Mouse (Mus musculus): ENCODE measurements around the gene Rbm25.

Rbm25 gene

DNA sequence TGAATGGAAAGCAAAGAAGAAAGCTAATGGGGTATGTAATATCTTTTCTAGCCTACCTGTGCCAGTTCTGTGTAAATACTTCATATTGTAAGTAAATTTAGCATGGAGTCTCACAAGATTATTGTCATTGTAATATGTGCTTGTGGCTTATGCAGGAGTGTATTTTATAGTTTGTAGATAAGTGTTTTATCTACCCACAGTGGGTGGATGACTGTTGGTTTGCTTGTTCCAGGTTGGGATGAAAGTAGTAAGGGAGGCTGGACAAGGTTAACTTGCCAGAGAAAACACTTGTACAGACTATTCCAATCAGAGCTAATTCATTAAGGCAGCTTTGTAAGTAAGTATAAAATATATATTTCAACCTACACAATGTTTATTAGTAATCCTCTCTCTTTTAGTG, 20.4 kb downstream of the Rbm25 start:
- no peak for DNase-seq

DNA sequence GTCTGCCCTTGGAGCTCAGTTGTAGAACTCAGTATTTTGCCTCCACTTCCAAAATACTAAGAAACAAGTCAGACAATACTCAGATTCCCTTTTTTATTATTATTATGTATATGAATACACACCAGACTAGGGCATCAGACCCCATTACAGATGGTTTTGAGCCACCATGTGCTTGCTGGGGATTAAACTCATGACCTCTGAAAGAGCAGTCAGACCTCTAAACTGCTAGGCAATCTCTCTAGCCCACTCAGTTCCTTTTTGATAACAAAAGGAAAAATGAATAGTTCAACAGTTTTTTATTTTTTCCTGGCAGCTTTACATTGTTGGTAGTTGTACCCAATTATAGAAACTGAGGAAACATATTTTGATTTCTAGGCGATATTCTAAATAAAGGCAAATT, 54.4 kb downstream of the Rbm25 start:
- no peak for DNase-seq

GRCm38 (mm10) chr12:83686575-83687350, 55.7 kb downstream of the Rbm25 start:
- no peak for DNase-seq

DNA sequence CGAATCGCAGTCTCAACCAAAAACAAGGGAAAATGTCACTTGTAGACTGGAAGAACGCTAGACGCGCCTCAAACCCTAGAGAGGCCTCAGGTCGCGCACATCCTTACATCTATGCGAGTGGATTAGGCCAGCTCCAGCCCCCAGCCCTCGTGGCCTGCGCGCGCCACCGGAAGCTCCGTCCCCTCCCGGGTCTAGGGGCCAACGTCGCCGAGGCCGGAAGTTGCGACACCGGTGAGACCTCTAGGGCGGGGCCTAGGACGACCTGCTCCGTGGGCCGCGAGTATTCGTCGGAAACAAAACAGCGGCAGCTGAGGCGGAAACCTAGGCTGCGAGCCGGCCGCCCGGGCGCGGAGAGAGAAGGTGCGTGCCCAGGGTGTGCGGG, 56.9 kb downstream of the Rbm25 start, which contains the start of gene Psen1:
Psen1 (plus strand) TSS at position 219 of the 382 bp plus-strand sequence.
- peak; percentile 93 for DNase-seq

DNA sequence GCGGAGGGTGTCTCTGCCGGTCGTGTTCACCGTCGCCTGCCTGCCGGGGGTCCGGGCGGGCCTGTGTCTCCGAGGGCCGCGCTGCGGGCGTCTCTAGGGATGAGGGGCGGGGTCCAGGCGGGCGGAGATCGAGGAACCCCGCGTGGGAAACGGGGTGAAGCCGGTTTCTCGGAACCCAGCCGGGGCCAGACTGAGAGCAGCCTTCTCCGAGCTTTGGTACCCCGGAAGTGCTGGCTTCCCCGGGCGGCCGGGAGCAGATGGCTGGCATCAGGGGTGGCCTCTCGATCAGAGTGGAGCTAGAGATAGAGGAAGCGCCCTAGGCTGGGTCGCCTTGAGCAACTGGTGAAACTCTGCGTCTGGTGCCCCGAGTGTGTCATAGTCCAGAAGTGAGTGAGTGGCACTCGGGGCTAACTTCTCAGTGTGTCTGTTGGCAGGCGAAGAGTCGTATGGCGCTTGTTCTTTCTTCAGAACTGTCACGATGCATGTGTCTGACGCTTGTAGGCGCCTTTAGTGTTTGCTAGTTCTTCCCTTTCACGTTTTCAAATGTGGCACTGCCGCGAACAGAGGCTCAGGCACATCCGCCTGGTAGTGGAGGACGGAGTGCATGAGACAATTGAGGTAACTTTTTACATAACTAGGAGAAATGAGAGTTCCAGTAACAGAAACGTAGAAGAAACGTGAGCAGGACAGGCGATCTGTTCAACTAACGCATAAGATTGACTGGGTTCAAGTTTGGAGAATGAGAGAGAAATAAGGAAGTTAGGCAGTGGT, 57.5 kb downstream of the Rbm25 start:
- DNase-seq: peak; percentile 34

DNA sequence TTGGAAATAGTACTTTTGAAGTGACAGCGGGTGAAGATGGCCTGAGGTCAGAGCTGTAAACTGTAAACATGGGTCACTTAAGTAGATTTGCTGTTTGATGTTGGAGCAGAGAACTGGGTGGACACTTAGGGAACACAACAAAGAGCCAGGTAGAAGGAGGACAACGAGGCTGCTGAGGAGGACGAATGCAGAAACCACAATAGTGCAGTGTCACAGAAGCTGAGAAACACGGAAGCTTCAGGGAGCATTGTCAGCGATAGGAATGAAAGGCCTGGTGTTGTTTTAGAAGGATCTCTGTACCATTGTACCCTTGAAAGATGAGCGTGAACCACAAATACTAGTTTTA, 58.0 kb downstream of the Rbm25 start:
- DNase-seq: no peak

GRCm38 (mm10) chr12:83694011-83694410, 63.0 kb downstream of the Rbm25 start:
- no peak for DNase-seq

- DNase-seq: no peak
Observed at GRCm38 (mm10) chr12:83694669-83695068, 63.6 kb downstream of the Rbm25 start.

DNA sequence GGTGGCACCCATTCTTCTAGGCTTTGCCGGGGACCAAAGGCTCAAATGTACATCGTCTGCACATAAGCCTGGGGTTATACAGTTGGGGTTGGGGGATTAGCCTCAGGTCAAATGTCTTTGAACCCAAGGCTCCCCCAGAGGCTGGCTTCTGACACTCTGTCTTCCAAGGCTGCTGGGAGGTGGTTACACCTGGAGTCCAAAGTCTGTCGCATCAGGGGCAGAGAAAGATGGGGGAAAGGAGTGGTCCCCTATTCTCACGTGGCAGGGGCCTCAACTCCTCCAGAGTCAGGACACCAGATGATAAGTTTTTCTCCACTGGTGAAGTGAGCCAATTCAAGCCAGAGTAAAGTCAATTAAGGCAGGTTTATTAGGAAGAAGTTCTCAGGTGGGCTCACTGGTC, 67.6 kb downstream of the Rbm25 start:
- no peak for DNase-seq

- DNase-seq: no peak
Observed at GRCm38 (mm10) chr12:83701608-83702007, 70.6 kb downstream of the Rbm25 start.

DNA sequence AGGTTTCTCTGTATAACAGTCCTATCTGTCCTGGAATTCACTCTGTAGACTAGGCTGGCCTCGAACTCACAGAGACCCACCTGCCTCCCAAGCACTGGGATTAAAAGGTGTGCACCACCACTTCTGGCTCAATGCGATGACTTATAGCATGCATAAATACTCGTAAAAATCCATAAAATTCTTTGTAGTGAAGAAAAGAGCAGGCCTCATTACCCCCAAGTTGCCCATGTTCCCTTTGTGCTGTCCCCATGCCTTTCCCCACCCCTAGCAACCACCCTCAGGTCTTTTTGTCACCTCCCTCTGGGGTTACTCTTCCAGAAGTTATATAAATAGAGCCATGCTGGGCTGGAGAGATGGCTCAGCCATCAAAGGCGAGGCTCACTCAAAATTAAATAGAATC, 71.8 kb downstream of the Rbm25 start:
- DNase-seq: no peak

GRCm38 (mm10) chr12:83706951-83707350, 75.9 kb downstream of the Rbm25 start:
- no peak for DNase-seq

GRCm38 (mm10) chr12:83708160-83709092, 77.4 kb downstream of the Rbm25 start:
- no peak for DNase-seq

- no peak for DNase-seq
Observed at GRCm38 (mm10) chr12:83709934-83710333, 78.9 kb downstream of the Rbm25 start.

DNA sequence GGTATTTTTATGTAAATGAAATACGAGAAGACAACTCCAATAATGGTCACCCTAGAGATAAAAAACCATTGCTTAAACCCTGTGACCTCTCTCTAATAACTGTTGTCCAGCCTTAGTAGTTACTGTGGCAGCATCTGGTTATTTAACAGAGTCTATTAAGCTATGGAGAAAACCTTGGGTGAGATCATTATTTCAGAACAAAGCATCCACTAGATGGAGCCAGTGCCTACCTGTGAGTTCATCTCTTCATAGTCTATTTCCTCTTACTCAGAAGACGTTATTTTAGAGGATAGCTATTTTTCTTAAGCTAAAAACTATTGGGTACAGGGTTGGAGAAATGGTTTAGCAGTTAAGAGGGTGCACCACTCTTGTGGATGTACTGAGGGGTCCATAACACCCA, 82.7 kb downstream of the Rbm25 start:
- no peak for DNase-seq

DNA sequence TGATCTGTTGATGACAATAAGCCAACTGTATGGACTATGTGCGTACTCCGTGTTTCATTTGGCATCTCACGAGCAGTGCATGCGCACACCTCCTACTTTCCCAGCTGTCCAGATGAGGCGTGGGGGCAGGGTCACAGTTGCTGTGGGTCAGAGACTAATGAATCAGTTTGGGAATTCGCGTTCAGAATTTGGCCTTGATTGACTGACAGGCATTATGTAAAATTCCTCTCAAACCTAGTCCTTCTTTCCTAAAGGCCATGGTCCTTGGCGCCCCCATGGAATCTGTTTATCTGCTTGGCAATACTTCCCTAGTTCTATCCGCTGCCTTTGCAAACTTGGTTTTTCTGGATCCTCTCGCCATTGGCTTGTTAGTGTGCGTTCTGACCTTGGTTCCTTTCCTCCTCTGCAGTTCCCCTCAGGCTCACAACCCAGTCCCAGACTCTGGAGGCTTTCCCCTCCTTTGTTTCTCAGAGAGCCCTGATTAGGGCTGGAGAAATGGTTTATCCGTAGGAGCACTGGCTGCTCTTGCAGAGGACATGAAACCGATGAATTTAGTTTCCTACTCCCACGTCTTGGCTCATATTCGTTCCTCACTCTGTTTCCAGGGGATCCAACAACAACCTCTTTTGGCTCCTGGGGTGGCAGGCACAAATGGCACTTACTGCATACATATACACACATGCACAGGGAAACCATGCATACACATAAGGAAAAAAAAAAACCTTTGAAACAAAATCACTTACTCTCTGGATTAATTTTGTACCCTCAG, 85.6 kb downstream of the Rbm25 start:
- no peak for DNase-seq

DNA sequence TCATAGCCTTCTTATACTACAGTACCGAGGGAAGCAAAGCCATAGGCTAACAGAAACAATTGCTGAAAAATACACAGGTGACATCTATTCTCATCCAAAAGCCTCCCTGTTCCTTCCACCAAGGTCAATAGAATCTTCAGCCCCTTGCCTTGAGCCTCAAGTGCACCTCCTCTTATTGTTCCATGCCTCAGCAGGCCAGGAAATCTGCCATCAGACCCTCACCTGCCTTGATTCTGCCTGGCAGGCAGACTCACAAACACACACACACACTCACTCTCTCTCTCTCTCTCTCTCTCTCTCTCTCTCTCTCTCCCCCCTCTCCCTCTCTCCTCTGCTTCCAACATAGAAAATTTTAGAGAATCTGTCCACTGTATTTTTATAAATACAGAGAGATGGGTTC, 88.4 kb downstream of the Rbm25 start:
- DNase-seq: no peak

DNA sequence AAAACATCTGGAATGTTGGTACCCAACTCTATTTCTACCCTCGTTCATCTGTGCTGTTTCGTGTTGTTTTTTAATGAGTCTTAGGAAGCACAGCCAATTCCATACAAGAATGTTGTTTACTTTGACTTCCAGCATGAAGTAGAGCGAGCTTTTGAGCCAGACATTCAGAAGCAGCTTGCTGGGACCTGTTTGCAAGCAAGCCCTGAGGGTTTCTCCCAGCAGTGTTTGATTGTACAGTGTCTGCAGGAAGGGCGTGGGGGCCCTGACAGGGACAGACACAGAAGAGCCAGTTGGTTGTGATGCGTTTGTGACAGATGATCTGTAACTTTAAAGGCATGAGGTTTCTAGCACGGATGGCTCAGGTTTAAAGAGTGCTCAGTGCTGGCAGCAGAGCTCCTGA, 90.2 kb downstream of the Rbm25 start:
- no peak for DNase-seq

DNA sequence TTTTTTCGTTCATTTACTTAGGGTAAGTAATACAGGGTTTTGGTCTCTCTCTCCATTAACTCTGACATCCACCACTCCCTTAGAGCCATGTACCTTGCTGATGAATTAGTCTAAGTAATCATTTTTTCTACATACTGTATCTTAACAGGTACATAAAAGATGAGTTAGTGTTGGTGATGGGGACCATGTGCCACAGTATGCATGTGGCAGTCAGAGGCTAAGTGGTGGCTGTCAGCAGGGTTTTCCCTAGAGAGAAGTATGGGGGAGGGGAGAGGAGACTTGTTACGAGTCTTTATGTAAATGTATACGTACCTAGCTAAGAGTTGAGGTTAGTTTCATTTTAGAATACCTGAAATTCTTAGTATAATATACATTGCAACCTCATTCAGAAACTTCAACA, 92.0 kb downstream of the Rbm25 start:
- DNase-seq: no peak

GRCm38 (mm10) chr12:83726510-83727308, 95.7 kb downstream of the Rbm25 start:
- DNase-seq: no peak

- DNase-seq: no peak
Observed at GRCm38 (mm10) chr12:83732225-83732624, 101.2 kb downstream of the Rbm25 start.

All from right cerebral cortex, postnatal 14 days (tissue).